Mouse (Mus musculus) v-Abl transformed pro-B cells (cell line): ENCODE results near the gene Klf13.

ENCODE experiments used
- in situ Hi-C, 2 experiments: fragments of 400-800 bp; cut with MboI; formaldehyde crosslinking; loops; one replicate each; pipeline ENCODE4 v1.15.1; 2025; ENCODE audit not compliant: unreplicated experiment in 2 of 2

Gene Klf13

DNA sequence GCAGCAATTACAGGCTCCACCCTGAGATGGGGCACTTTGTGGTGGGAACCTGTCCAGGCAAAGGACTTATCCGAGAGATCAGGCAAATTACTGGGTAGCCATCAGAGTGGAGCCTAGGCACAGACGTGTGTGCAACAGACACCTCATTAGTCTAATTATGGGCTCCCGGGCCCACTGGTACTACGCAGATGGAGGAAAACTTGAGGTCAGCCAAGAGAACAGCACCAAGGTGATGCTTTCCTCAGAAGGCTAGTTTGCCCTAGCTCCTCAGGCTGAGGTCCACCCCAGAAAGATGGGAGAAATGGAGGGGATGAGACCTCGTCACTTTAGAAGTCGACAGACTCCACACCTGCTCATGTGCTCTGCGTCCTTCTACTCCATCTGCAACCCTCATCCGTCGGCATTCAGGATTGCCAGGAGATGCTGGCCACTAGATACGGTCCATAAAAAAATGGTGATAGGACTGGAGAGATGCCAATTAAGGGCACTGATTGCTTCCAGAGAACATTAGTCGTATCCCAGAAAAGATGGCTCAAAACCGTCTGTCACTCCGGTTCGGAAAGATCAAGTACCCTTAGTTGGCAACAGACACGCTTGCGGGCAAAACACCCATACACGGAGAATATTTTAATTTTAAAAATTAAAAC is 80.8 kb downstream of the Klf13 start:
- in situ Hi-C loops, result loop anchor here (5.0 to 10.0 kb wide), 8 partner anchors 34 to 467 kb away; partner anchors contain the start of genes E030018B13Rik (in 1 of the 2) and Klf13 (in 1 of the 2)

DNA sequence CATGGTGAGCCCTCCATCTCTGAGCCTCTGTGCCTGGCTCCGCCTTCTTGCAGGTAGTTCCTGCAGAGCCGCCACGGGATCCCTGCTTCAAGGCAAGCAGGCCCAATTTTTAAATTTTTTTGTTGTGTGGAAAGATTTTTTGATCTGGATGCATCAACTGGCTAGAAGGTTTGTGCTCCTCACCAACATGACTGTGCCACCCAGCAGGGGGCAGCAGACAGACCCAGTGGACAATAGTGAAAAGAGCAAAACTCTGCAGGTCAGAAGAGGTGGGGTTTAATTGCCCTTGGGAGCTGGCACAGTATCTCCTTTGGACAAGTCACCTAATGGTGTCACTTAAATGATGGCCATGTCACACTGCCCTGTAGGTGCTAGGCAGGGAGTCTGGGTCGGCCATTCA is 83.4 kb downstream of the Klf13 start:
- in situ Hi-C loops, result loop anchor here (5.0 to 10.0 kb wide), 8 partner anchors 37 to 470 kb away; partner anchors contain the start of genes E030018B13Rik (in 1 of the 2) and Klf13 (in 1 of the 2)

- in situ Hi-C loops, result loop anchor here (10.0 kb wide), 3 partner anchors 63 to 473 kb away; partner anchors contain the start of gene E030018B13Rik (in 1 of the 2)
Observed at GRCm38 (mm10) chr7:63851841-63852533, 86.7 kb downstream of the Klf13 start.
